Mouse (Mus musculus): Measurements from ENCODE around the gene Clybl.

The Clybl gene

DNA sequence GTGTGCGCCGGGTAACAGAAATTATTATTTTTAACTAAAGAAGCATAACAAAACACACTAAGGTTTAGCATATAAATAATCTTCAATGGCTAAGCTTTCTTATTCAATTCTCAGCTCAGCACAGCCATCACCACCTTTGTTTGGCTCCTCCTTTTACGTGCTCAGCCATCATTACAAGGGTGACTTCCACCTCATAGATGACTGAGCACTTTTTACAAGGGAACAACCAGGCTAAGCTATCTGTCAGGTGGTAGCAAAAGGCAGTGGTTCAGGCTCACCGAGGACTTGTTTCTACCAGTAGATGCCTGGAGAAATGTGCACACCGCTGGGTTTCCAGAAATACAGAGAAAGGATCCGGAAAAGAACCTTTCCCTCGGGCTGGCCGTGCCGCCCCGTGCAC lies 252.5 kb downstream of the Clybl start:
- DNase-seq: no peak

DNA sequence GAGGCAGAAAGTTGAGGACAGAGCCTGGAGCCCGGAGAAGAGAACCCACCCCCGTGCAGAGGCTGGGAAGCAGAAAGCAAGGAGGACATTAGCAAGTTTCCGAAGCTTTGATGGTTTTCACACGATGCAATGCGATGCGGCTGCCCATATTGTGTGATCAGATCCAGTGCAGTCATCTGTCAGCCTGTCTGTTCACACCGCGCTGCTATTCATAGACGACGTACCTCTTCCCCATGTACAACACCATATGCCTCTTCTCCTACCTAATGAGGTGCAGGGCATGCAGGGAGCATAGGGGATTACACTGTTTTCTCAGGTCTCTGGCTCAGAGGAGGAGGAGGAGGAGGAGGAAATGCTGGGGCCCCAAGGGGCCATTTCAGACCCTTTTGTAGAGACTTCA lies 255.3 kb downstream of the Clybl start:
- no peak for DNase-seq

DNA sequence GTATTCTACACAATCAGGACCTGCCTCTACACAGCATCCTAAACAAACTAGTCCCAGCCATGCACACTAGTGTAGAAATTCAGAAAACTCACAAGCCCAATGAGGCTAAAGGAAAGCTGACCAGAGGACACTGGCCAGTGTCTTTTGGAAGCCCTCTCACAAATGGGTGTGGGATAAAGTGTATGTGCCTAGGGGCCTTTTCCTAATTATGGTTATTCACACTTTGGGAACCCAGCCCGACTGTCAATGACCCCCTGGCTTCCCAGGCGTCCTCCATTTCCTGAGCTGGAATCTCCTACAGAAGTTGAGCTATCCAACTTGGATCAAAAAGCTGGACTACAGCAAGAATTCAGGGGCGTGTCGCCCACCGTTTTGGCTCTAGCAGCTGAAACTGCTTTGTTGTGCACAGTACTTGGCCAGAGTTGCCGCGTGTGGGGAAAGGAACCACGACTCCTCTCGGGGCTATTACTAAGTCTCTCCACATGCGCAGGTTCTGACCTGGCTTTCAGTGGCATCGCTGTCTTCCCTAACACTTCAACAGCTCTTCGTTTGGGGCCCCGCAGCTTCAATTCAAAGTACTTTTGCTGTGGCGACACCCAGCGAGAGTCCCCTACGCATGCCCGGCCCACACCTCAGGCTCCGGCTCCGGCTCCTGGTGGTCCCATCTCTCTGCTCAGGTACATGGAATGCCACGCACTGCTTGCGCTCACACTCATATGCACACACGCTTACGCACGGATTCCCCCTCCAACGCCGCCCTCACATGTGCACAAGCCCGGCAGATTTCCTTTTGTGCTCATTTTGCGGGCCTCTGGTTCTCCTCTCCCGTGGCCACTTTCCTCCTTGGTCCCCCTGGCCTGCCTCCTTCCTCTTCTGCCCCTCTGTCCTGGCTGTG lies 268.3 kb downstream of the Clybl start:
- DNase-seq: no peak

DNA sequence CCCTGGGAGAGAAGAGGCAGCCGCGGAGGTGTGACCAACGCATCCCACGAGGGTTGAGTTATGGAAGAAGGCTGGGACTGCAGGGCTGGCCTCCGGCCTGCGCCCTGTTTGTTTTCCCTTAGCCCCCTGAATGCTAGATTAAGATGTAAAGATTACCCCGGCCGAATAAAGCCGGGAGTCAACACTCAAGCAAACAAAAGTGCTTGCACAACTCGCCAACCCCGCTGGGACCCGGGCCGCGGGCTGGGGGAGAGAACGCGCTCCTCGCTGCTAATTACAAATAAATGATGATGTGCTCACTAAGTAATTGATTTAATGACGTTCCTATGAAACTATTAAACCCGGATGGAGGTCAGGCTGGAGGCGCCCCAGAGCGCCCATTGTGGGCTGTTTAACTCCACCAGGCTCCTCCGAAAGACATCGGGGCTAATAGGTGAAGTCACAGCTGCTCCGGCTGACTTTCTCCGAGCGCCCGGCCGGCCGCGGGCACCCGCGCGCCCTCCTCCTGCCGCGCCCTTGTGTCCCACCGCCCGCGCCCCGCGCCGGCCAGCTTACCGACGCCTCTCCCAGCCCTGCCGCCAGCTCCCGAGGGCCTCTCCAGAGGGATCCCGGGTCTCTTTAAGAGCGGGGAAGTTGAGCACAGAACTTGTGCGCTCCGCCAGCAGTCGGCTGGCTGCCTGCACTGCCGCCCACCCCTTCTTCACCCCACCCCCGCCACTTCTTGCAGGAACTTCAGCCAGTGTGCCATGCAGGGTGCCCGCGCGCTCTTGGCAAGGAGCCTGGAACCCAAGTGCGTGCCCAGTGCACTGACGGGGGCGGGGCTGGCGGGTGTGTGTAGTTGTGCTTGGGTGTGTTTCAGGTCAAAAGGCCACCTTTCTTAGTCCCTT lies 269.2 kb downstream of the Clybl start, which contains the start of gene Gm5089:
Gene Gm5089, minus strand, starts transcription at position 620 of the 887 bp plus-strand sequence.
- peak; percentile 37 to 68 for DNase-seq

DNA sequence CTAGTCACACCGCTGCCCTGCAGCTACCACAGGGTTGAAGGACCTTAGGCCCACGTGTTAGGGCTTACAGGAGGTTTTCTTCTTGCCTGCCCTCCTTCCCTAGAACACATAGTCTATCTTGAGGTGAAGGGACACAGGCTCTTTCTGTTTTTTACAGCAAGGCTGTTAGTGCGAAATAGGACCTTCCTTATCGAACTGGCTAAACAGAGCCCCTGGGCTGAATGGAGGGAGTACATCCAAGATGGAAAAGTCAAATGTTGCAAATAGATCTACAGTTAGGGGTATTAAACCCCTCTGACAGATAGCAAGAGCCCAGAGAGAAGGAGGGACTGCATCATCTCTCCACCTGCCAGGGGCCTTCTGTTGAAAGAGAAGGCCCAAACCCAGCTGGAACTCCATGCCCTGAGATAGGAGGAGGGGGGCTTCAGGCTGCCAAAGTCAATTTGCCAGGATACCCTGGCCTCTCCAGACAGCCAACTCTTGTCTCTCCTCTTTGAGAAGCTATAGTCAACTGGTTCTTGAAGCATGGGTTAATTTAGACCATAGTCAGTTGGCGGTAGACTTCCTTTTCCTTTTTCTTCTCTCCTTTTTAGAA lies 270.1 kb downstream of the Clybl start:
- DNase-seq: no peak
